Mouse (Mus musculus): ENCODE results near the gene Neurl4. TPM values are rescaled to one million over a fixed set of nuclear protein-coding genes. Genes with fewer than 3 reads are reported as not detected.
"Not testable (repeated sequence)": the region's sequence is repeated elsewhere in the genome, so short reads cannot be mapped to it uniquely, and the experiment has no call there.

Gene Neurl4
- polyA plus RNA-seq (2012; ENCODE audit: insufficient read depth, insufficient read length, missing spikeins): 15.8 and 16.9 TPM in 2 replicates

GRCm38 (mm10) chr11:69900471-69901405, at the start of gene Neurl4, which contains the start of gene 2810408A11Rik:
Gene Neurl4 (plus strand): TSS chr11:69901072.
Gene 2810408A11Rik (minus strand): TSS chr11:69900987.
- no peak for TF ChIP-seq POLR2A (IDR thresholded peaks at IDR 0.05; ENCODE audit: borderline replicate concordance, low read depth, low read length)
- no peak for TF ChIP-seq CTCF (IDR thresholded peaks at IDR 0.05; ENCODE audit: low read depth, low read length)
- H3K4me3 ChIP-seq (ENCODE audit: insufficient read depth, low read length): peak within 1 kb of the TSS; percentile 72
- peak within 1 kb of the TSS; percentile 73 for H3K27ac ChIP-seq (ENCODE audit: insufficient read depth, low read depth, low read length)
- peaks cover 4% of the 10 kb centered on the region; the same call in 1 of the 2 replicates for H3K4me1 ChIP-seq (ENCODE audit: control insufficient read depth, insufficient read depth, low read length)

- TF ChIP-seq CTCF (IDR thresholded peaks at IDR 0.05; ENCODE audit: low read depth, low read length) (no peak), POLR2A (IDR thresholded peaks at IDR 0.05; ENCODE audit: borderline replicate concordance, low read depth, low read length) (no peak)
- H3K4me1 ChIP-seq (ENCODE audit: control insufficient read depth, insufficient read depth, low read length): peaks cover 9% of the 10 kb centered on the region
- H3K4me3 ChIP-seq (ENCODE audit: insufficient read depth, low read length): no peak overlapping the region
- no peak overlapping the region for H3K27ac ChIP-seq (ENCODE audit: insufficient read depth, low read depth, low read length)
These were observed 46.9 kb upstream of the Neurl4 start for GRCm38 (mm10) chr11:69853994-69854393.

GRCm38 (mm10) chr11:69854680-69855079, 46.2 kb upstream of the Neurl4 start:
- TF ChIP-seq CTCF (IDR thresholded peaks at IDR 0.05; ENCODE audit: low read depth, low read length): no peak
- no peak for TF ChIP-seq POLR2A (IDR thresholded peaks at IDR 0.05; ENCODE audit: borderline replicate concordance, low read depth, low read length)
- no peak overlapping the region for H3K27ac ChIP-seq (ENCODE audit: insufficient read depth, low read depth, low read length)
- H3K4me1 ChIP-seq (ENCODE audit: control insufficient read depth, insufficient read depth, low read length): peaks cover 4% of the 10 kb centered on the region
- H3K4me3 ChIP-seq (ENCODE audit: insufficient read depth, low read length): no peak overlapping the region

GRCm38 (mm10) chr11:69855347-69855746, 45.5 kb upstream of the Neurl4 start:
- no peak overlapping the region for H3K27ac ChIP-seq (ENCODE audit: insufficient read depth, low read depth, low read length)
- TF ChIP-seq POLR2A (IDR thresholded peaks at IDR 0.05; ENCODE audit: borderline replicate concordance, low read depth, low read length) (no peak), CTCF (IDR thresholded peaks at IDR 0.05; ENCODE audit: low read depth, low read length) (no peak)
- no peaks in the 10 kb centered on the region; the same call in 1 of the 2 replicates for H3K4me1 ChIP-seq (ENCODE audit: control insufficient read depth, insufficient read depth, low read length)
- H3K4me3 ChIP-seq (ENCODE audit: insufficient read depth, low read length): no peak overlapping the region

- Histone ChIP-seq H3K27ac (ENCODE audit: insufficient read depth, low read depth, low read length) (no peak within 1 kb of the TSS), H3K4me1 (ENCODE audit: control insufficient read depth, insufficient read depth, low read length) (no peaks in the 10 kb centered on the region), H3K4me3 (ENCODE audit: insufficient read depth, low read length) (no peak within 1 kb of the TSS)
- TF ChIP-seq CTCF (IDR thresholded peaks at IDR 0.05; ENCODE audit: low read depth, low read length): no peak
These were observed 42.5 kb upstream of the Neurl4 start, which contains the start of gene Tnk1 for GRCm38 (mm10) chr11:69858113-69858998. Gene Tnk1 (minus strand): TSS chr11:69858730.

GRCm38 (mm10) chr11:69863729-69864128, 37.1 kb upstream of the Neurl4 start:
- H3K27ac ChIP-seq (ENCODE audit: insufficient read depth, low read depth, low read length); H3K4me1 ChIP-seq (ENCODE audit: control insufficient read depth, insufficient read depth, low read length); H3K4me3 ChIP-seq (ENCODE audit: insufficient read depth, low read length): not testable (repeated sequence)

- Histone ChIP-seq H3K4me1 (ENCODE audit: control insufficient read depth, insufficient read depth, low read length) (no peaks in the 10 kb centered on the region), H3K27ac (ENCODE audit: insufficient read depth, low read depth, low read length) (no peak overlapping the region)
These were observed 36.6 kb upstream of the Neurl4 start for GRCm38 (mm10) chr11:69864138-69864860.

GRCm38 (mm10) chr11:69865561-69865960, 35.3 kb upstream of the Neurl4 start:
- TF ChIP-seq CTCF (IDR thresholded peaks at IDR 0.05; ENCODE audit: low read depth, low read length) (no peak), POLR2A (IDR thresholded peaks at IDR 0.05; ENCODE audit: borderline replicate concordance, low read depth, low read length) (no peak)
- Histone ChIP-seq H3K4me3 (ENCODE audit: insufficient read depth, low read length) (no peak overlapping the region), H3K27ac (ENCODE audit: insufficient read depth, low read depth, low read length) (no peak overlapping the region), H3K4me1 (ENCODE audit: control insufficient read depth, insufficient read depth, low read length) (no peaks in the 10 kb centered on the region)

More at GRCm38 (mm10) chr11:69864138-69864860, 36.6 kb upstream of the Neurl4 start:
- no peak for TF ChIP-seq CTCF (IDR thresholded peaks at IDR 0.05; ENCODE audit: low read depth, low read length)
- TF ChIP-seq POLR2A (IDR thresholded peaks at IDR 0.05; ENCODE audit: borderline replicate concordance, low read depth, low read length): no peak
- no peak overlapping the region for H3K4me3 ChIP-seq (ENCODE audit: insufficient read depth, low read length)

- Histone ChIP-seq H3K27ac (ENCODE audit: insufficient read depth, low read depth, low read length) (no peak overlapping the region), H3K4me1 (ENCODE audit: control insufficient read depth, insufficient read depth, low read length) (no peaks in the 10 kb centered on the region), H3K4me3 (ENCODE audit: insufficient read depth, low read length) (no peak overlapping the region)
- TF ChIP-seq POLR2A (IDR thresholded peaks at IDR 0.05; ENCODE audit: borderline replicate concordance, low read depth, low read length): no peak
- TF ChIP-seq CTCF (IDR thresholded peaks at IDR 0.05; ENCODE audit: low read depth, low read length): no peak
These were observed 33.5 kb upstream of the Neurl4 start for GRCm38 (mm10) chr11:69867335-69867734.
